Mouse (Mus musculus) G1E (cell line): Measurements from ENCODE around the gene N4bp3.

Experiments
- CTCF ChIP-seq: IDR thresholded peaks from 2 replicates; pipeline ENCODE4 v1.5.1; 2012; ENCODE audit warnings: low read depth, low read length, inconsistent platforms, mixed read lengths
- GATA1 ChIP-seq: IDR thresholded peaks from 2 replicates; pipeline ENCODE4 v1.6.1; 2012; ENCODE audit warnings: borderline replicate concordance, low read length, inconsistent platforms, mixed read lengths

DNA sequence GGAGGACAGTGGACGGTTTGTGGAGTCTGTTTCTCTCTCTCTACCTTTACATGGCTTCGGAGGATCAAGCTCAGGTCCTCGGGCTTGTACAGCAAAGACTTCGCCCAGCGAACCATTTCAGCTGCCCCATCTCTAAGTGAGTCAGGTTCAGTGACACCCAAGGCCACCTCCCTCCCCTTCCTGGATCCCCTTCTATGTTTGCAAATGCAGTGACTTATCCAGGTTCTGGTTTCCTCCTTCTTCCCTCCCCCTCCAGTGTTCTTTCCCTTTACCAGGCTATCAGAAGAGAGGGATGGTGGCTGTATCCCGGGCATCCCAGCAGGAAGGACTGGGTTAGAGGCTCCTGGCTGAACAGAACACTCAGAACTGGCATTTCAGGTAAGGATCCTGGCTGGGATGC is 3.1 kb upstream of the N4bp3 start:
- TF ChIP-seq CTCF (no peak), GATA1 (no peak)
